Mouse (Mus musculus) liver, adult (tissue): Measurements from ENCODE around the gene Adgrl3.

Source experiments
- GATA4 ChIP-seq: IDR thresholded peaks from 2 replicates; pipeline ENCODE4 v1.6.1; 2014; ENCODE audit warnings: mild to moderate bottlenecking, low read length; ENCODE audit not compliant: insufficient replicate concordance

Gene Adgrl3

GRCm38 (mm10) chr5:81285643-81286042 lies 265.7 kb downstream of the Adgrl3 start:
- TF ChIP-seq GATA4: no peak

- no peak for TF ChIP-seq GATA4
These were observed 281.9 kb downstream of the Adgrl3 start for GRCm38 (mm10) chr5:81301874-81302273.

GRCm38 (mm10) chr5:81317406-81318112 lies 297.6 kb downstream of the Adgrl3 start:
- no peak for TF ChIP-seq GATA4

GRCm38 (mm10) chr5:81321276-81321934 lies 301.5 kb downstream of the Adgrl3 start:
- TF ChIP-seq GATA4: no peak

- TF ChIP-seq GATA4: no peak
These were observed 302.1 kb downstream of the Adgrl3 start for GRCm38 (mm10) chr5:81322064-81322463.

- TF ChIP-seq GATA4: no peak
These were observed 307.0 kb downstream of the Adgrl3 start for GRCm38 (mm10) chr5:81326916-81327315.

- no peak for TF ChIP-seq GATA4
These were observed 307.5 kb downstream of the Adgrl3 start for GRCm38 (mm10) chr5:81327392-81327791.

- no peak for TF ChIP-seq GATA4
These were observed 309.6 kb downstream of the Adgrl3 start for GRCm38 (mm10) chr5:81329571-81329971.

- no peak for TF ChIP-seq GATA4
These were observed 324.4 kb downstream of the Adgrl3 start for GRCm38 (mm10) chr5:81344330-81344729.

GRCm38 (mm10) chr5:81345096-81345435 lies 325.1 kb downstream of the Adgrl3 start:
- TF ChIP-seq GATA4: no peak

GRCm38 (mm10) chr5:81345436-81346131 lies 325.6 kb downstream of the Adgrl3 start:
- no peak for TF ChIP-seq GATA4

GRCm38 (mm10) chr5:81347571-81347970 lies 327.6 kb downstream of the Adgrl3 start:
- TF ChIP-seq GATA4: no peak

GRCm38 (mm10) chr5:81359560-81359959 lies 339.6 kb downstream of the Adgrl3 start:
- TF ChIP-seq GATA4: no peak

- no peak for TF ChIP-seq GATA4
These were observed 344.3 kb downstream of the Adgrl3 start for GRCm38 (mm10) chr5:81364198-81364643.

GRCm38 (mm10) chr5:81365250-81365649 lies 345.3 kb downstream of the Adgrl3 start:
- no peak for TF ChIP-seq GATA4
